In genomic region chr9:68913191-68913697, GRCm38 (mm10) we compare ENCODE assay signal across 13 mouse cellular contexts.
DNase-seq lines count a peak whose midpoint lies in the region; ATAC-seq and TF ChIP-seq lines count a peak whose summit lies in the region.
"Had no signal": no experiment of that assay in that cellular context is flagged by ENCODE, and none has a peak within 500 bp of the region (broad histone marks: within the 10 kb centered on the region; RNA-seq: fewer than 3 reads in every experiment).

No protein-coding gene starts in this region.

- ATAC-seq in hindbrain, postnatal 0 days, result 0 out of 2 replicates have a peak, but pooled peaks have one; percentile 24
- ATAC-seq in hindbrain, embryonic 14.5 days (ENCODE audit: low FRiP score), result no peak
- no peak for ATAC-seq in midbrain, embryonic 14.5 days (ENCODE audit: low FRiP score, low TSS enrichment)
- no peak for ATAC-seq in midbrain, embryonic 11.5 days (ENCODE audit: low FRiP score)
- no peak; the same call in 1 of the 2 replicates for ATAC-seq in embryonic facial prominence, embryonic 15.5 days (ENCODE audit: insufficient number of reproducible peaks, low FRiP score, low TSS enrichment, low read depth)
- no peak for ATAC-seq in liver, embryonic 11.5 days (replicated peaks; ENCODE audit: low FRiP score)
- ATAC-seq: inflammation-experienced regulatory T-cells, adult 6 months had no signal

- H3K27ac ChIP-seq in hindbrain, postnatal 0 days, result no peak overlapping the region
- no peak overlapping the region for H3K27ac ChIP-seq in hindbrain, embryonic 14.5 days
- H3K27ac ChIP-seq in midbrain, embryonic 14.5 days (replicated peaks; ENCODE audit: low read depth, low read length), result 0 out of 2 replicates have a peak overlapping the region, but pooled peaks have one; percentile 2
- H3K27ac ChIP-seq in midbrain, embryonic 11.5 days (ENCODE audit: low read depth, low read length), result no peak overlapping the region
- H3K27ac ChIP-seq in embryonic facial prominence, embryonic 15.5 days (replicated peaks), result 0 out of 2 replicates have a peak overlapping the region, but pooled peaks have one; percentile 17
- H3K27ac ChIP-seq in liver, embryonic 11.5 days (ENCODE audit: low read depth, low read length), result no peak overlapping the region
- H3K27ac ChIP-seq: embryonic facial prominence, embryonic 13.5 days; liver, embryonic 14.5 days; midbrain, embryonic 10.5 days had no signal

- H3K9me3 ChIP-seq in hindbrain, postnatal 0 days (ENCODE audit: low read length), result no peaks in the 10 kb centered on the region
- H3K9me3 ChIP-seq in hindbrain, embryonic 14.5 days (ENCODE audit: control insufficient read depth, low read length), result no peaks in the 10 kb centered on the region
- 0 out of 2 replicates have a peak, but pooled peaks cover 4% of the 10 kb centered on the region for H3K9me3 ChIP-seq in midbrain, embryonic 14.5 days (ENCODE audit: control insufficient read depth, low read length)
- H3K9me3 ChIP-seq in midbrain, embryonic 11.5 days (ENCODE audit: control insufficient read depth, low read length), result no peaks in the 10 kb centered on the region
- H3K9me3 ChIP-seq in embryonic facial prominence, embryonic 15.5 days (replicated peaks), result no peaks in the 10 kb centered on the region
- H3K9me3 ChIP-seq in liver, embryonic 11.5 days (ENCODE audit: control insufficient read depth, low read length), result no peaks in the 10 kb centered on the region
- H3K9me3 ChIP-seq: embryonic facial prominence, embryonic 13.5 days; midbrain, embryonic 10.5 days had no signal

- H3K27me3 ChIP-seq in hindbrain, postnatal 0 days (ENCODE audit: insufficient read depth, low read length), result no peaks in the 10 kb centered on the region
- H3K27me3 ChIP-seq in hindbrain, embryonic 14.5 days (ENCODE audit: control insufficient read depth, insufficient read depth, low read length), result no peaks in the 10 kb centered on the region
- no peaks in the 10 kb centered on the region for H3K27me3 ChIP-seq in midbrain, embryonic 14.5 days (ENCODE audit: control insufficient read depth, insufficient read depth, low read length)
- H3K27me3 ChIP-seq in midbrain, embryonic 11.5 days (ENCODE audit: control insufficient read depth, insufficient read depth, low read length), result no peaks in the 10 kb centered on the region
- H3K27me3 ChIP-seq in embryonic facial prominence, embryonic 15.5 days, result no peaks in the 10 kb centered on the region
- H3K27me3 ChIP-seq in liver, embryonic 11.5 days (replicated peaks; ENCODE audit: control insufficient read depth, insufficient read depth, low read length), result no peaks in the 10 kb centered on the region
- H3K27me3 ChIP-seq: embryonic facial prominence, embryonic 13.5 days had no signal

- H3K4me1 ChIP-seq in hindbrain, postnatal 0 days (ENCODE audit: insufficient read depth, low read length), result peaks cover 14% of the 10 kb centered on the region
- H3K4me1 ChIP-seq in hindbrain, embryonic 14.5 days (replicated peaks; ENCODE audit: control insufficient read depth, insufficient read depth, low read length), result peaks cover 15% of the 10 kb centered on the region
- H3K4me1 ChIP-seq in midbrain, embryonic 14.5 days (ENCODE audit: control insufficient read depth, insufficient read depth, low read length), result peaks cover 5% of the 10 kb centered on the region; the same call in 1 of the 2 replicates
- no peaks in the 10 kb centered on the region for H3K4me1 ChIP-seq in midbrain, embryonic 11.5 days (ENCODE audit: control insufficient read depth, insufficient read depth, low read length)
- peaks cover 27% of the 10 kb centered on the region for H3K4me1 ChIP-seq in embryonic facial prominence, embryonic 15.5 days
- H3K4me1 ChIP-seq in liver, embryonic 11.5 days (replicated peaks; ENCODE audit: control insufficient read depth, insufficient read depth, low read length), result no peaks in the 10 kb centered on the region

- H3K36me3 ChIP-seq in hindbrain, postnatal 0 days (ENCODE audit: insufficient read depth, low read length), result no peaks in the 10 kb centered on the region
- no peaks in the 10 kb centered on the region for H3K36me3 ChIP-seq in hindbrain, embryonic 14.5 days (replicated peaks; ENCODE audit: control insufficient read depth, insufficient read depth)
- H3K36me3 ChIP-seq in midbrain, embryonic 14.5 days (ENCODE audit: control insufficient read depth, insufficient read depth, low read length), result no peaks in the 10 kb centered on the region
- H3K36me3 ChIP-seq in midbrain, embryonic 11.5 days (ENCODE audit: control insufficient read depth, insufficient read depth, low read length), result no peaks in the 10 kb centered on the region
- H3K36me3 ChIP-seq in embryonic facial prominence, embryonic 15.5 days, result no peaks in the 10 kb centered on the region
- H3K36me3 ChIP-seq in liver, embryonic 11.5 days (ENCODE audit: control insufficient read depth, insufficient read depth, low read length), result no peaks in the 10 kb centered on the region
- H3K36me3 ChIP-seq: embryonic facial prominence, embryonic 13.5 days; midbrain, embryonic 10.5 days had no signal

- H3K4me3 ChIP-seq in hindbrain, postnatal 0 days (ENCODE audit: low read length), result no peak overlapping the region
- no peak overlapping the region for H3K4me3 ChIP-seq in hindbrain, embryonic 14.5 days (replicated peaks; ENCODE audit: low read length)
- no peak overlapping the region for H3K4me3 ChIP-seq in midbrain, embryonic 14.5 days (replicated peaks; ENCODE audit: low read depth, low read length)
- no peak overlapping the region for H3K4me3 ChIP-seq in midbrain, embryonic 11.5 days (ENCODE audit: low read depth, low read length)
- H3K4me3 ChIP-seq in embryonic facial prominence, embryonic 15.5 days (replicated peaks), result no peak overlapping the region
- no peak overlapping the region for H3K4me3 ChIP-seq in liver, embryonic 11.5 days (ENCODE audit: low read depth, low read length)
- H3K4me3 ChIP-seq: embryonic facial prominence, embryonic 13.5 days; midbrain, embryonic 10.5 days had no signal

- H3K4me2 ChIP-seq in hindbrain, postnatal 0 days (ENCODE audit: low read depth, low read length), result no peak overlapping the region
- no peak overlapping the region for H3K4me2 ChIP-seq in hindbrain, embryonic 14.5 days (replicated peaks)
- no peak overlapping the region for H3K4me2 ChIP-seq in midbrain, embryonic 14.5 days (ENCODE audit: low read length)
- H3K4me2 ChIP-seq in midbrain, embryonic 11.5 days, result no peak overlapping the region
- no peak overlapping the region for H3K4me2 ChIP-seq in embryonic facial prominence, embryonic 15.5 days (replicated peaks)
- H3K4me2 ChIP-seq in liver, embryonic 11.5 days, result no peak overlapping the region
- H3K4me2 ChIP-seq: embryonic facial prominence, embryonic 13.5 days had no signal

- H3K9ac ChIP-seq in hindbrain, postnatal 0 days (replicated peaks; ENCODE audit: low read length), result no peak overlapping the region
- H3K9ac ChIP-seq in hindbrain, embryonic 14.5 days, result no peak overlapping the region
- no peak overlapping the region for H3K9ac ChIP-seq in midbrain, embryonic 14.5 days (replicated peaks; ENCODE audit: low read length)
- H3K9ac ChIP-seq in midbrain, embryonic 11.5 days (ENCODE audit: low read length), result no peak overlapping the region
- H3K9ac ChIP-seq in embryonic facial prominence, embryonic 15.5 days, result no peak overlapping the region
- H3K9ac ChIP-seq in liver, embryonic 11.5 days (ENCODE audit: low read depth, low read length), result no peak overlapping the region
- H3K9ac ChIP-seq: embryonic facial prominence, embryonic 13.5 days; liver, embryonic 14.5 days had no signal

- 48% methylated on average over 10 of the region's 10 CpGs for WGBS in hindbrain, postnatal 0 days
- WGBS in hindbrain, embryonic 14.5 days, result 57% methylated on average over 10 of the region's 10 CpGs
- 47% methylated on average over 10 of the region's 10 CpGs for WGBS in midbrain, embryonic 14.5 days
- WGBS in midbrain, embryonic 11.5 days, result 55% methylated on average over 10 of the region's 10 CpGs
- WGBS in embryonic facial prominence, embryonic 15.5 days, result 45% methylated on average over 10 of the region's 10 CpGs
- 84% methylated on average over 10 of the region's 10 CpGs for WGBS in liver, embryonic 11.5 days

- no peak for TF ChIP-seq CTCF in hindbrain, postnatal 0 days (IDR thresholded peaks at IDR 0.05; ENCODE audit: low read depth)

- DNase-seq in cerebellum, postnatal 10 days, result peak; percentile 56 to 61
- no peak for DNase-seq in cerebellum, adult 9-11 months
- DNase-seq in hindbrain, postnatal 0 days (ENCODE audit: low spot score), result peak; percentile 25
- DNase-seq in hindbrain, embryonic 14.5 days (ENCODE audit: low spot score), result no peak
- peak; percentile 35 for DNase-seq in midbrain, embryonic 14.5 days
- DNase-seq in midbrain, embryonic 11.5 days (ENCODE audit: low spot score, missing footprints), result no peak
- DNase-seq in liver, embryonic 11.5 days (ENCODE audit: low spot score), result no peak
- DNase-seq: thymus, adult 2 months had no signal

Comparison
In these comparisons a context has a peak if more than half of its experiments do, and no peak if none do; other contexts are left out.
1. DNase-seq: peak in cerebellum, postnatal 10 days (2 of 2), hindbrain, postnatal 0 days (single experiment) and midbrain, embryonic 14.5 days (single experiment); none in cerebellum, adult 9-11 months (single experiment), hindbrain, embryonic 14.5 days (single experiment), midbrain, embryonic 11.5 days (single experiment) and liver, embryonic 11.5 days (single experiment).
2. H3K27ac ChIP-seq: peak in midbrain, embryonic 14.5 days (single experiment) and embryonic facial prominence, embryonic 15.5 days (single experiment); none in hindbrain, postnatal 0 days (single experiment), hindbrain, embryonic 14.5 days (single experiment), midbrain, embryonic 11.5 days (single experiment) and liver, embryonic 11.5 days (single experiment).